Mouse (Mus musculus): ENCODE results near the gene Spindoc. TPM values are rescaled to one million over a fixed set of nuclear protein-coding genes. Genes with fewer than 3 reads are reported as not detected.

The Spindoc gene
- polyA plus RNA-seq, 2 experiments from 2014 or later: 1.5 to 5.3 TPM

DNA sequence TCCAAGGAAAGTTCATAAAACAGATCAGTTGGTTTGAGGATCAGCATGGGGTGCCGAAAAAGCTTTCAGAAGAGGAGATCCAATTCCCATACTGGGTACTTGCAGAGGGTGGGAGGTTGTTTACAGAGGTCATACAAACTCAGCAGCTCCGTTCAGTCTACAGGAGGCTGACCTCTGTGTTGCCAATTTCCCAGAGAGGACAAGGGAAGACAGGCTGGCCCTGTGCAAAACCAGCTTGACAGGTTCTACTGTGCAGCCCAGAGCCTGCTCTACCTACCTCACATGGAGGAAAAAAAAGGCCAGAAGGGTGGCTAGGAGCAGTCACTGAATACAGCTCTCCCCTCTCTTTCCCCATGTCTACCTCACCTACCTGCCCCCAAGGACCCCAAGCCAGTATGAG lies 48.7 kb downstream of the Spindoc start:
- no peak for ATAC-seq

DNA sequence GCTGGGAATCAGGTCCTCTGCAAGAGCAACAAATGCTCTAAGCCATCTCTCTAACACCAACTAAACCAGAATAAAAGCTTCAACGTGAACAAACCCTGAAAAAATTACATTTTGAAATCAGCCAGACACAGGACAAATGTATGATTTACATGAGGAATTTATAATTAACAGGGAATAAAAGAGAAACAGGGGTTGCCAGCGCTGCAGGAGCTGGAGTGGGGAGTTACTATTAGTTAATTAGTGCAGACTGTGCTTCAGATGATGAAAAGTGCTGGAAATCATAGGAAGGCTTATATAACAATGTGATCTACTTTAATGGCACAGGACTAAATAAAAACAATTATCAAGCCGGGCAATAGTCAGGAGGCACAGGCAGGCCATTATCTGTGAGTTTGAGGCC lies 61.4 kb downstream of the Spindoc start:
- ATAC-seq: no peak

DNA sequence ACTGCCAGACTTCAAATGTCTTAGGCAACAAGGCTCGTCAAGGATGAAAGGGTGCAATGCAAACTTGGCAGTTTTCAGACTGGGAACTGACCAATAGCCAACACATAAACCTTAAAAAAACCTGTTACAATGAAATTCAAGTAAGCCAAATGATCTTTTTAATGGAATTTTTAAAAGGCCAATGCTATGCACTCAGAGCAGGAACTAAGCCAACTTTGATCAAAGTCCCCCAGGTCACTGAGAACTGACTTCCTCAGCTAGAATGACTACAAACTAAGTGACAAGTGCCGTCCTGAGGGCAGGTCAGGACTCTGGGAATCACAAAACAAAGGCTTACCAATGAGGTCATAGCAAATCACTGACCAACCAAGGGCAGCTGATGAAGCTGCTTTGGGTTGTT lies 62.6 kb downstream of the Spindoc start:
- ATAC-seq: no peak

DNA sequence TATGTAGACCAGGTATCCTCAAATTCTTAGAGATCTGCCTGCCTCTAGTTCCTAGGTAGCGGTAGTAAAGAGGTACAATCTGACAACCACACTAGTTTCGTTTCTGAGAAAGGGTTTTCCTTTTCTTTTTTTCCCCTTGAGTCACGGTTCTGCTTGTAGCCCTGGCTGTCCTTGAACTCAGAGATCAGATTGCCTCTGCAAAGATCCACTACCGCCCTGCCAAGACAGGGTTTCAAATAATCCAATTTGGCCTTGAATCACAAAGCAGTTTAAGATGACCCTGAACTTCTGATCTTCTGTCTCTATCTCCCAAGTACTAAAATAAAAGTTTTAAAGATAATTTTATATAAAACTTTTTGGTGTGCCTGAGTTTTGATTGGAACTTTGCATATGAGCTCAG lies 65.1 kb downstream of the Spindoc start:
- ATAC-seq: no peak

DNA sequence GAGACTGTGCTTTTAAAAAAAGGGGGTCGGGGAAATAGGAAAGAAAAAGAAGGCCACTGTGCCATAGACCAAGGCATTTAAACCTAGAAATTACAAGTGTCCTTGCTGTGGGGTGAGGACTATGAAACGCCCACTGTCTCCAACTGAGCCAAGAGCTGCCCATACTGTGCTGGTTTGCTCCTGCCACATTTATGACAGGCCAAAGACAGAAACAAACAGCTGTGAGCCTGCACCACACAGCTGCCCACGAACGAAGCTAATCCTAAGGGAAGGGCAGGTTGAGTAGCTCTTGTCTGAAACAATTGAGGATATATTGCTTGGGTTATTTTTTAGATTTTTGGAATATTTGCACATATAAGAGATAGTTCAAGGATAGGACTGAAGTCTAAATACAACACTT lies 66.0 kb downstream of the Spindoc start:
- ATAC-seq: no peak

DNA sequence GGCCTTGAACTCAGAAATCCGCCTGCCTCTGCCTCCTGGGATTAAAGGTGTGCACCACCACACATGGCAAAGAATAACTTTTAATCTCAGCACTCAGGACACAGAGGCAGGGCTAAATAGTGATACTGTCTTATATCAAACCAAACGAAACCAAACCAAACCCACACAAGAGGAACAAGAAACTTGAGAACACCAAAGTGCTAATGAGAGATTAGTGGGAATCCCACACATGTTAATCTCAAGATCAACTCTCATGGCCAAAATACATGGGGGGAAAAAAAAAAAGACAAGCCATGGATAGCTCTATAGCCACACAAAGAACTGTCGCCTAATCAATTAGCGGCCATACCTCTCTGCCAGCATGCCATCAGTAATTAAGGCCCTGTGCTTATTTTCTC lies 67.2 kb downstream of the Spindoc start:
- no peak for ATAC-seq

DNA sequence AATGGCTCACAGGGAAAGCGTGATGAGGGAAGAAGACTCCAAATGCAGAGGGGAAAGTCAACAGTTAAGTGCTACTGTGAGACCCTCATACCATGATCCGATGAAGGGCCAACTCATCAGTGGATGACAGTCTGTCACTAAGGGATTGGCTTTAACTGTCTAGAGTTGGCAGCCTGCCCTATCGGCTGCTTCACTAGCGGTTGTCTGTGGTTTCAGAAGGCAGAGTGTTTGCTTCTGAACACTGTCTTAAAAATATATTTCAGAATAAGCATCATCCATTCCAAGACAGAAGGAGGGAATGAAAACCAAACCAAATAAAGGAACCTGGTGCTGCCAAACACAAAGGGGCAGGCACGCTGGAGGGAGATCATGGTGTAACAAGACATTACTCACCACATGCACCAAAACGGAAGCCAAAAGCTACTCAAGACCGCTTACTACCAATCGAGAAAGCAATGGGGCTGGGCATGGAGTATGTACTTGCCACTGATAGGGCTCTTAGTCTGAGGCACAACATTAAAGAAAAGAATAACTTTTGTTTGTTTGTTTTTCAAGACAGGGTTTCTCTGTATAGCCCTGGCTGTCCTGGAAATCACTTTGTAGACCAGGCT lies 67.7 kb downstream of the Spindoc start:
- no peak for ATAC-seq

DNA sequence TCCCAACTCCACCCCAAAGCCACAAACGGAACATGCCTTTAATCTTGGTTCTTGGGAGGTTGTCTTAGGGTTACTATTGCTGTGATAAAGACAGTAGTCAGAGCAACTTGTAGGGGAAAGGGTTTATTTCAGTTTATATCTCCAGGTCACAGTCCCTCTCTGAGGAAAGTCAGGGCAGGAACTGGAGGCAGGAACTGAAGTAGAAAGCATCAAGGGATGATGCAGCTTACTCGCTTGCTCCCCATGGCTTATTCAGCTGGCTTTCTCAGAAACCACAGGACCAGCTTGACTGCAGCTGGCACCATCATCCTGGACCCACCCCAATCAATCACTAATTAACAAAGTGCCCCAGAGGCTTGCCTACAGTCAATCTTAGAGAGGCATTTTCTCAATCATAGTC lies 69.1 kb downstream of the Spindoc start:
- ATAC-seq: no peak

DNA sequence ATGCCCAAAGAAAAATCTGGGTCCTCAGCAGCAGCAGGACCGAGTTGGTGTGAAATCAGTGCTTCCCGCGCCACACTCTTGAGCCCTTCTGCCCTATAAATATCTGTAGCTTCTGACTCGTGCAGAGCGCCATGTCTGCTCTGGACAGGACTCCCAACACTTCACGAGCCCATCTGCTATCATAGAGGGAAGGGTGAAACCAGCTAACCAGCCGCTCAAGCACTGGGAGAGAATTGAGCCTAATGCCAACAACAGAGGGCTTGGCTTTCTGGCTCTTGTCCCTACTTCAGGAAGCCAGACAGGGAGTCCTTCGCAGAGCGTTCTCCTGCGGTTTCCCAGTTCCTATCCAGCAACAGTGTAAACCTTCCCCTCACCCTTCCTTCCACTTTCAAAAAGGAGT lies 71.5 kb downstream of the Spindoc start:
- no peak for ATAC-seq

DNA sequence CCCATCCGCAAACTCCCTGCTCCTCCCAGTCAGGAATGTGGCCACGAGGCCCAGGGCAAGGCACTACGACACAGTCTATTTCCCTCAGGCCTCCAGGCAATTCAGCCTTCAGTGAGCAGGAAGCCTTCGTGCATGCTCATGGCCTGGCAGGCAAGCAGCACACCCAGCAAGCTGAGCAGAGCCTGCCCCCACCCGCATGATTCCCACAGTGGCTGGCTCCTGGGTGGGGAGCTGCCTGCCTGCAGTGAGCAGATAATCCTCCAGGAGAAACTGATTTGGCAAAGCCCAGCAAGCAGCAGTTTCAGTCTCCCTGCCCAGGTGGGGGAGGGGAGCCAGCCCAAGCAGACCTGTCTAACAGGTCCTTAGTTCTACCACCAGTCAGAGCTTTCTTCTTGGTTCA lies 72.1 kb downstream of the Spindoc start:
- ATAC-seq: no peak

DNA sequence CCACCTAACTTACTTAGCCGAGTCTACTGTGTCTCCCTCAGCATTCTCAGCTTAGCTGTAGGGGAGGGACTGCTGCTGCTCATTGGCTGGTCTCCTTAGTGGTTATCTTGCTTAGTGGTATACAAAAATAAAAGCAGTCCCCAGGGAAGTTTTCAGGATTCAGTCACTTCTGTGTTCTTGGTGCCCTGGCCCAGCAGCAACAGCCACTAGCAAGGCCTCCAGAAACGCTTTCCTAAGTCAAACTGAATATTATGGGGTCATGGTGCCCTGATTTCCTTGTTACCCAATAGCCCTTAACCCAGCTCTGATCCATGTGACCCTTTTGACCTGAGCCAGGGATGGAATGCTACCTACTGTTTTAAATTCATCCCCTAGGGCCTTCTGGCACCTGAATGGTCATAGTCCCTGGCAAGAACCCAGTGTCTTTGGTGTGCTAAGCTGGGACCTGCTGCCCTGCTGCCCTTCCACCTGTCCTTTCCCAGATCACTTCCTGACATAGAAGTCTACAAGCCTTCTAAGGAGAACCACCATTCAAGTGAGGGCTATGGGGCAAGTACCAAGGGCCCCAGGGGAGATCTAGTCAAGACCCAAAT lies 73.0 kb downstream of the Spindoc start:
- no peak for ATAC-seq

DNA sequence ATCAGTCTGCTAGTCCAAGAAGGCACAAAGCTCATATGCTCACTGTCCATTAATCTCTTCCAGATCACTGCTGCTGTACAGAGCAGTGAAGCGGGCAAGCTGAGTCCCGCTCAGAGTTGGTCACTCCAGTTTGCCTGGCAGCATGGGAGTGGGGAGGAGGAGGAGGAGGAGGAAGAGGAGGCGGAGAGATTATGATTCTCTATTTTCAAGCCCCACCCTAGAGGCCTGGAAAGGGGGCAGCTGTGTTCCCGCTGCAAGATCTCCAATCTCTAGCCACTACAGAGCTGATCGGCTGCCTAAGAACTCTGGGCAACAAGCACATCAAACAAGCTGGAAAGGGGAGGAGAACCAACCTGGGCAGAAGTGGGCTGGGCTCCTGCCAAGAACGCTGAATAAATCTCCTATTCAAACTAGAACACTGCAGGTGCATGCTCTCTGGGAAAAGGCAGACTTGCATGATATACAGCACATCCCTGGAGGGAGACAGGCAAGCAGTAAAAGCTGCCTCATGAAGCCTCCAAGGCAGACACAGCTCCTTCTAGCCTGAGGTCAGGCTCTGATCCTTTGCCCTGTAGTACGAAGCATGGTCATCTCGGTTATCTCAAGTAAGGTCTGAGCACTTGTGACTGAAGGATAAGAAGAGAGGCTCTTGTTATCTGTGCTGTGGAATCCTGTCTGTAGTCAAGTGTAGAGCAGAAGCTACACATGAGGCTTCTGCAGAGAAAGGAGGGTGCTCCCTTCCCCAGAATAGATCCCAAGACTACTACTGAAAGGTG lies 74.6 kb downstream of the Spindoc start:
- no peak for ATAC-seq

DNA sequence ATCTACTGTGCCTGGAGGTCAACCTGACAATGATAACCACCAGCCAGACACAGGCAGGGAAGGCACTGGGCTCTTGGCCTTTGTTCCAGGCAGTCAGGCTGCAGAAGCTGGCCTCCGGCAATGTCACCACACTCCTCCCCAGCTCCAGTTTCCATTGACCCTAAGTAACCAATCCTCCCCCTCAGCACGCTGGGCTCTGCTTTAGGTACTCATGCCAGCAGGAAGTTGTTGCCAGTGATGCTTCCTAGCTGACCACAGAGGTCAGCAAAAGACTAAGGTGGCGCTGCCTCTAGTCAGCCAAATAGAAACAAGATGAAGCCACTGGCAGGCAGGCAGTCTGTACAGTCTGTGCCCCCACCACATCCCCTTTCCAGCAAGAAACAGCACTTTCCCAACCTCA lies 75.8 kb downstream of the Spindoc start:
- no peak for ATAC-seq

DNA sequence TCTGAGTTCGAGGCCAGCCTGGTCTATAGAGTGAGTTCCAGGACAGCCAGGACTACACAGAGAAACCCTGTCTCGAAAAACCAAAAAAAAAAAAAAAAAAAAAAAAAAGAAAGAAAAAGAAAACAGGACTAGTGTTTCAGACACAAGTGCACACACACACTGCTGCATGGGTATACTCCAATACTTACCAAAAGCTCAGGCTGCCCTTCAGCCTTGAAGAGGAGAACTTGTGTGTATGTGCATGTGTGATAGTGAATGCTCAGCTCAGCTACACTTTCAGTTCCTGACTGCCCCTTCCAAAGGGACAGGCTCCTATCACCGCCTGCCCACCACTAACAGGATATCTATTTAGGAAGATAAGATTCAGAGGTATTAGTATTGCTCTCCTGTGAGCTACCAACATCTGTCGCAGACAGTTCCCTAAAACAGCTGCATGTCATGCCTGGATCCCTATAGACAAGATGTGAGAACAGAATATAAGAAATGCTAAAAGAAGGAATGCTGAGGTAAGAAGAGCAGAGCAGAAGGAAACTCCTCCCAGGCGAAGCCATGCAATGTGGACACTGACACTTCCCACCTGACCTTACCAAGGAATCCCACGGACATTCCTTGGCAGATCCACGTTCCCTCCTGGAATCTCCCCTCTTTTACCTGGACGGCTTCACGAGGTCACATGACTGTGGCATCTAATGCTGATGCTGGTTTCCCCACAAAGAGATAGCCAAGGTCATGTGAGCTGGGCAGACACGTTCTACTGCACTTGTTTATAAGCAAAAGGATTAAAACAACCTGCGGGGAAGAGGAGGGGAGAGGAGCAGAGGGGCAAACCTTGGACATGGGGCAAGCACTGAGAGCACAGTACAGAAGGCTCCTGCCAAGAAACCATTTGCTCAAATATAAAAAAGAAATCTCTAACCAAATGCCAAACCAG lies 77.1 kb downstream of the Spindoc start:
- no peak for ATAC-seq

DNA sequence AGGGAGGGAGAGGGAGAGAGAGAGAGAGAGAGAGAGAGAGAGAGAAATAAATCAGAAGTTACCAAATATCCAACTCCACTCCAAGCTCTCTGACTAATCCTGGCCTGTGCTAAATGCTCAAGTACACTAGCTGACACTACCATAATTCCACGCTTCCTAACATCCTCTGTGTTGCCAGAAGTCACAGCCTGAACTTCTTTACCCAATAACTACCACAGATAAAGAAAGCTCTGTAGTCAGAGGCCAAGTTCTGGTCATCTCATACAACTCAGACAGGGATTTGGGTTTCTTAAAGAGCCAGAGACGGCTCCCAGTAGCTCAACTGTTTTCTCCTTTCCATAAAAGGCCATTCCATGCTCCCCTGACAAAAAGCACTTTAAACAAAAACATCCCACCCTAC lies 78.0 kb downstream of the Spindoc start:
- ATAC-seq: no peak

Other genes with a start within 250 kb of the Spindoc start
- gene Otub1, start 176.7 kb downstream of the Spindoc start, polyA plus RNA-seq (2017; shearing (Covaris generic)): 100 to 1,000 TPM; 157 to 170 TPM
- 100 to 1,000 TPM; 387 to 411 TPM for gene Cox8a, start 165.4 kb downstream of the Spindoc start, polyA plus RNA-seq (2017; shearing (Covaris generic))
- gene Naa40, start 141.8 kb downstream of the Spindoc start, polyA plus RNA-seq (2017; shearing (Covaris generic)): 10 to 100 TPM; 28.0 to 29.3 TPM
- gene Rcor2, start 115.7 kb downstream of the Spindoc start, polyA plus RNA-seq (2017; shearing (Covaris generic)): not detected
- gene Mark2, start 41.1 kb downstream of the Spindoc start, polyA plus RNA-seq (2017; shearing (Covaris generic)): 10 to 100 TPM; 53.4 to 69.8 TPM
- under 1 TPM in 1 of 2 experiments, not detected in 1; 0.12 TPM for gene 2700081O15Rik, start 34.6 kb upstream of the Spindoc start, polyA plus RNA-seq (2017; shearing (Covaris generic))
- gene Rtn3, start 100.3 kb upstream of the Spindoc start, polyA plus RNA-seq (2017; shearing (Covaris generic)): 10 to 100 TPM; 42.0 to 53.0 TPM
- 10 to 100 TPM; 20.1 to 23.8 TPM for gene Atl3, start 111.0 kb upstream of the Spindoc start, polyA plus RNA-seq (2017; shearing (Covaris generic))
- 10 to 100 TPM; 84.0 to 95.7 TPM for gene Pla2g16, start 174.5 kb upstream of the Spindoc start, polyA plus RNA-seq (2017; shearing (Covaris generic))
- gene Lgals12, start 224.2 kb upstream of the Spindoc start, polyA plus RNA-seq (2017; shearing (Covaris generic)): not detected
- gene Hrasls5, start 229.5 kb upstream of the Spindoc start, polyA plus RNA-seq (2017; shearing (Covaris generic)): not detected